Mouse (Mus musculus): Measurements from ENCODE around the gene 1700001F09Rik.
"Not testable (repeated sequence)": the region's sequence is repeated elsewhere in the genome, so short reads cannot be mapped to it uniquely, and the experiment has no call there.

Gene 1700001F09Rik

GRCm38 (mm10) chr14:43347711-43348110 is at the start of gene 1700001F09Rik:
Gene 1700001F09Rik (minus strand): TSS chr14:43347811.
- in situ Hi-C loops (cut with MboI; ENCODE audit: low pct_unique_long_range_greater_than_20kb in 1 of 2, low sequenced_read_pairs in 2 of 2, unreplicated experiment in 1 of 2): not testable (repeated sequence)

- in situ Hi-C loops (cut with MboI; ENCODE audit: low pct_unique_long_range_greater_than_20kb in 1 of 2, low sequenced_read_pairs in 2 of 2, unreplicated experiment in 1 of 2): not testable (repeated sequence)
Observed at GRCm38 (mm10) chr14:43361713-43362112, 14.1 kb upstream of the 1700001F09Rik start.

- in situ Hi-C loops (cut with MboI; ENCODE audit: low pct_unique_long_range_greater_than_20kb in 1 of 2, low sequenced_read_pairs in 2 of 2, unreplicated experiment in 1 of 2): not testable (repeated sequence)
Observed at GRCm38 (mm10) chr14:43359246-43359645, 11.6 kb upstream of the 1700001F09Rik start.

- in situ Hi-C loops (cut with MboI; ENCODE audit: low pct_unique_long_range_greater_than_20kb in 1 of 2, low sequenced_read_pairs in 2 of 2, unreplicated experiment in 1 of 2): not testable (repeated sequence)
Observed at GRCm38 (mm10) chr14:43357496-43357895, 9.9 kb upstream of the 1700001F09Rik start.

- in situ Hi-C loops (cut with MboI; ENCODE audit: low pct_unique_long_range_greater_than_20kb in 1 of 2, low sequenced_read_pairs in 2 of 2, unreplicated experiment in 1 of 2): not testable (repeated sequence)
Observed at GRCm38 (mm10) chr14:43352944-43353343, 5.3 kb upstream of the 1700001F09Rik start.

- in situ Hi-C loops (cut with MboI; ENCODE audit: low pct_unique_long_range_greater_than_20kb in 1 of 2, low sequenced_read_pairs in 2 of 2, unreplicated experiment in 1 of 2): not testable (repeated sequence)
Observed at GRCm38 (mm10) chr14:43337646-43338045, 10.0 kb downstream of the 1700001F09Rik start.

- in situ Hi-C loops (cut with MboI; ENCODE audit: low pct_unique_long_range_greater_than_20kb in 1 of 2, low sequenced_read_pairs in 2 of 2, unreplicated experiment in 1 of 2): not testable (repeated sequence)
Observed at GRCm38 (mm10) chr14:43331362-43331880, 16.2 kb downstream of the 1700001F09Rik start.

GRCm38 (mm10) chr14:43328603-43329002 is 19.0 kb downstream of the 1700001F09Rik start:
- in situ Hi-C loops (cut with MboI; ENCODE audit: low pct_unique_long_range_greater_than_20kb in 1 of 2, low sequenced_read_pairs in 2 of 2, unreplicated experiment in 1 of 2): not testable (repeated sequence)

- in situ Hi-C loops (cut with MboI; ENCODE audit: low pct_unique_long_range_greater_than_20kb in 1 of 2, low sequenced_read_pairs in 2 of 2, unreplicated experiment in 1 of 2): not testable (repeated sequence)
Observed at GRCm38 (mm10) chr14:43319516-43319915, 28.1 kb downstream of the 1700001F09Rik start.

GRCm38 (mm10) chr14:43293503-43293902 is 54.1 kb downstream of the 1700001F09Rik start, which contains the start of gene Gm8127:
Gene Gm8127 (minus strand): TSS chr14:43293832.
- in situ Hi-C loops (cut with MboI; ENCODE audit: low pct_unique_long_range_greater_than_20kb in 1 of 2, low sequenced_read_pairs in 2 of 2, unreplicated experiment in 1 of 2): not testable (repeated sequence)
